In genomic region chr11:79267171-79267570, GRCm38 (mm10) we compare ENCODE assay signal across 9 mouse cellular contexts. TPM values are rescaled to one million over a fixed set of nuclear protein-coding genes. Genes with fewer than 3 reads are reported as not detected.
DNase-seq lines count a peak whose midpoint lies in the region; ATAC-seq lines count a peak whose summit lies in the region.
"Had no signal": no experiment of that assay in that cellular context is flagged by ENCODE, and none has a peak within 500 bp of the region (broad histone marks: within the 10 kb centered on the region; RNA-seq: fewer than 3 reads in every experiment).

No protein-coding gene starts in this region.

- H3K9ac ChIP-seq in stomach, embryonic 15.5 days, result no peak overlapping the region

- H3K27ac ChIP-seq in stomach, embryonic 15.5 days, result peak overlapping the region; percentile 67; the same call in 1 of the 2 replicates

- ATAC-seq in stomach, embryonic 15.5 days (ENCODE audit: insufficient read depth, low FRiP score, low read depth), result peak; percentile 39; the same call in 1 of the 2 replicates
- no peak for ATAC-seq in CD4-positive, CD25-positive, alpha-beta regulatory T cell, adult 4 months

- no peaks in the 10 kb centered on the region for H3K27me3 ChIP-seq in stomach, embryonic 15.5 days (replicated peaks)

- no peaks in the 10 kb centered on the region for H3K4me1 ChIP-seq in stomach, embryonic 15.5 days

- 10% methylated on average over 1 of the region's 1 CpGs for WGBS in stomach, embryonic 15.5 days

- no peak overlapping the region for H3K4me3 ChIP-seq in stomach, embryonic 15.5 days (replicated peaks)

- H3K4me2 ChIP-seq in stomach, embryonic 15.5 days, result no peak overlapping the region

- H3K9me3 ChIP-seq in stomach, embryonic 15.5 days, result no peaks in the 10 kb centered on the region

- DNase-seq in adrenal gland, postnatal 14 days, result peak; percentile 16
- DNase-seq in adrenal gland, postnatal 36 days, result no peak
- DNase-seq in spleen, postnatal 36 days (ENCODE audit: low spot score in 2 of 2), result peak; percentile 4 to 31
- no peak for DNase-seq in spleen, adult 12 weeks (ENCODE audit: low spot score)
- DNase-seq in layer of hippocampus, adult 8-10 months (ENCODE audit: low spot score in 2 of 2), result peak; percentile 33 to 41
- no peak for DNase-seq in urinary bladder, adult 2 months (ENCODE audit: low spot score)

- no peaks in the 10 kb centered on the region for H3K36me3 ChIP-seq in stomach, embryonic 15.5 days

RNA-seq across cellular contexts. Expression of gene Wsb1, which starts 12.7 kb away (rescaled TPM):
- total RNA-seq in adrenal gland, postnatal 14 days (2021), result 51.7 and 56.0 TPM in 2 replicates
- 10 to 100 TPM; 39.2 to 49.4 TPM for total RNA-seq in adrenal gland, postnatal 36 days (2021)
- 100 to 1,000 TPM in 2 of 4 experiments, 10 to 100 TPM in 2; 83.5 to 104 (median 100.0) TPM for total RNA-seq in layer of hippocampus, adult 8-10 months (2022)
- polyA plus RNA-seq in stomach, embryonic 15.5 days (2015; fragmentation: Nextera tagmentation; extraction: Ambion mirVana), result 186 and 196 TPM in 2 replicates
- polyA plus RNA-seq in urinary bladder, adult 2 months (2012; rRNA removed), result 98.9 and 164 TPM in 2 replicates
- polyA plus RNA-seq in CD4-positive, CD25-positive, alpha-beta regulatory T cell, adult 4 months (2017; shearing (Covaris generic)), result 10 to 100 TPM; 79.7 to 89.4 TPM

RNA-seq across cellular contexts. Expression of gene Gm9964, which starts 29.5 kb away (rescaled TPM):
- total RNA-seq in adrenal gland, postnatal 14 days (2021), result not detected in 2 replicates
- not detected for total RNA-seq in adrenal gland, postnatal 36 days (2021)
- total RNA-seq in layer of hippocampus, adult 8-10 months (2022), result 1 to 10 TPM in 1 of 4 experiments, under 1 TPM in 2, not detected in 1; 0.48 to 1.2 (median 0.74) TPM
- polyA plus RNA-seq in stomach, embryonic 15.5 days (2015; fragmentation: Nextera tagmentation; extraction: Ambion mirVana), result 0.19 TPM in 1 of 2 replicates, not detected in the other
- not detected in 2 replicates for polyA plus RNA-seq in urinary bladder, adult 2 months (2012; rRNA removed)
- not detected for polyA plus RNA-seq in CD4-positive, CD25-positive, alpha-beta regulatory T cell, adult 4 months (2017; shearing (Covaris generic))
- total RNA-seq: hematopoietic stem cell, adult 5-6 weeks had no signal

Comparison
In these comparisons a context has a peak if more than half of its experiments do, and no peak if none do; other contexts are left out.
1. DNase-seq: peak in adrenal gland, postnatal 14 days (single experiment), spleen, postnatal 36 days (2 of 2) and layer of hippocampus, adult 8-10 months (2 of 2); none in adrenal gland, postnatal 36 days (0 of 2), spleen, adult 12 weeks (single experiment) and urinary bladder, adult 2 months (single experiment).